Mouse (Mus musculus) CD4-positive naive resting alpha-beta T cell, adult 76 days (primary cell): ENCODE measurements around the gene Vmn1r236. TPM values are rescaled to one million over a fixed set of nuclear protein-coding genes. Genes with fewer than 3 reads are reported as not detected.

Experiments
- total RNA-seq: library from RNA; stranded (reverse); gene quantifications from one replicate; pipeline ENCODE4 v1.2.4, GENCODE M21; 2023

Vmn1r236 gene
- not detected for total RNA-seq

GRCm38 (mm10) chr17:21282642-21283041 lies at the start of gene Vmn1r236:
Vmn1r236 (plus strand) TSS chr17:21282942.

GRCm38 (mm10) chr17:21256111-21256510 lies 26.6 kb upstream of the Vmn1r236 start, which contains the start of gene Vmn1r235:
Vmn1r235 (plus strand) TSS chr17:21256411.

GRCm38 (mm10) chr17:21311565-21311964 lies 28.8 kb downstream of the Vmn1r236 start, which contains the start of gene Vmn1r237:
Vmn1r237 (plus strand) TSS chr17:21311865.

Other genes with a start within 250 kb of the Vmn1r236 start
- not detected for gene Vmn1r234, start 56.9 kb upstream of the Vmn1r236 start, total RNA-seq
- not detected for gene Vmn1r235, start 26.5 kb upstream of the Vmn1r236 start, total RNA-seq
- not detected for gene Vmn1r237, start 28.9 kb downstream of the Vmn1r236 start, total RNA-seq
- 6.3 TPM for gene Zfp677, start 100.8 kb downstream of the Vmn1r236 start, total RNA-seq
- 1.8 TPM for gene Zfp54, start 140.3 kb downstream of the Vmn1r236 start, total RNA-seq
- gene Zfp51, start 167.4 kb downstream of the Vmn1r236 start, total RNA-seq, result 25.6 TPM
- 35.9 TPM for gene Zfp53, start 206.1 kb downstream of the Vmn1r236 start, total RNA-seq